Mouse (Mus musculus) stomach, embryonic 15.5 days (tissue): ENCODE results near the gene Eif5b. TPM values are rescaled to one million over a fixed set of nuclear protein-coding genes. Genes with fewer than 3 reads are reported as not detected.
A peak's percentile ranks its signal among the peaks of the same experiment; 100 is the strongest.

Experiments
- ATAC-seq: fragments of 200-750 bp; cut with Nextera tagmentation; 2 replicates; pipeline ENCODE4 v1.8.0; 2017; ENCODE audit warnings: low read depth, moderate number of reproducible peaks, moderate TSS enrichment; ENCODE audit not compliant: insufficient read depth, low FRiP score
- H3K27ac ChIP-seq: fragments of 300-500 bp; sonication (generic); 2 replicates; pipeline ENCODE4 v1.5.1; 2015; ENCODE audit warnings: mild to moderate bottlenecking, inconsistent platforms
- H3K27me3 ChIP-seq: fragments of 300-500 bp; sonication (generic); replicated peaks from 2 replicates; pipeline ENCODE4 v1.6.1; 2015; ENCODE audit warnings: inconsistent platforms
- H3K36me3 ChIP-seq: fragments of 300-500 bp; sonication (generic); 2 replicates; pipeline ENCODE4 v1.6.1; 2015; ENCODE audit warnings: inconsistent platforms
- H3K4me1 ChIP-seq: fragments of 300-500 bp; sonication (generic); 2 replicates; pipeline ENCODE4 v1.6.1; 2015; ENCODE audit warnings: inconsistent platforms
- H3K4me2 ChIP-seq: fragments of 300-500 bp; sonication (generic); 2 replicates; pipeline ENCODE4 v1.6.1; 2015; ENCODE audit warnings: mild to moderate bottlenecking, inconsistent platforms
- H3K4me3 ChIP-seq: fragments of 300-500 bp; sonication (generic); replicated peaks from 2 replicates; pipeline ENCODE4 v1.5.1; 2015; ENCODE audit warnings: inconsistent platforms
- H3K9ac ChIP-seq: fragments of 300-500 bp; sonication (generic); 2 replicates; pipeline ENCODE4 v1.6.1; 2015; ENCODE audit warnings: inconsistent platforms
- H3K9me3 ChIP-seq: fragments of 300-500 bp; sonication (generic); 2 replicates; pipeline ENCODE4 v1.6.1; 2016; ENCODE audit warnings: inconsistent platforms
- WGBS: fragments of 180-500 bp; shearing (Covaris S2); methylation state at CpG from one replicate; pipeline ENCODE4 v1.1.7; 2015; 5-methylcytosine and 5-hydroxymethylcytosine counted together
- polyA plus RNA-seq: library from polyadenylated mRNA; unstranded; fragments of >200 nt; fragmentation: Nextera tagmentation; extraction: Ambion mirVana; gene quantifications from 2 replicates; pipeline ENCODE4 v1.2.1, GENCODE M21; 2015

The Eif5b gene
- polyA plus RNA-seq, 1 experiment from 2014 or later: 32.5 TPM

DNA sequence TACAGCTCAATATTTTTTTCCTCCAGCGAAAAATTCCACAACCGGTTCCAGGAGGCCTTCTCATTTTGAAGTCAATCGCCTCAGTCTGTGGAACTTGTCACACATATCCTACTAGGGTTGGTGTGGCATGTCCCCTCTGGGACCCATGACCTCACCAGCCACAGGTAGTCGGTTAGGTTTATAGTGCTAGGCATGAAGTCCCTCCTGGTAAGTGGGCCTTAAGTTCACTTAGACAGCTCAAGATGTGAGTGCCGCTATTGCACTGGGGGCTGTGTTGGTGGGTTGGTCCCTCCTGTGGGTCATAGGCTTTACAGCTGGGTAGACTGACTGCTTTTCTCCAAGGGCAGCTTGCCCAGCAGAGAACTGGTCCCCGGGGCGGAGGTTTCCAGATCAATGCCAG lies 20.5 kb upstream of the Eif5b start:
- Histone ChIP-seq H3K4me2 (no peak overlapping the region), H3K4me1 (no peaks in the 10 kb centered on the region), H3K9me3 (no peaks in the 10 kb centered on the region), H3K4me3 (no peak overlapping the region), H3K9ac (no peak overlapping the region), H3K27ac (no peak overlapping the region), H3K36me3 (no peaks in the 10 kb centered on the region), H3K27me3 (no peaks in the 10 kb centered on the region)
- 88% methylated on average over 7 of the region's 7 CpGs for WGBS
- no peak for ATAC-seq

DNA sequence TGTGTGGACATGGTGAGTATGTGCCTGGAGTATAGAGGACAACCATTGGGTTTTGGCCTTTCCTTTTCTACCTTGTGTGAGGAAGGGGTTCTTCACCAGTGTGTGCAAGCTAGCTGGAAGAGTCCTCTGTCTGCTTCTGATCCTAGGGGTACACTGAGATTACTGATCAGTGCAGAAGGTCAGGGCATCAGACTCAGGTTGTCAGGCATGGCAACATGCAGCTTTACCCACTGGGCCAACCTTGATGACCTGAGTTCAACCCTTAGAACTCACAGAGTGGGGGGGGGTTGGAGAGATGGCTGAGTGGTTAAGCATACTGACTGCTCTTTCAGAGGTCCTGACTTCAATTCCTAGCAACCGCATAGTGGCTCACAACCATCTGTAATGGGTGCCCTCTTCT lies 13.5 kb upstream of the Eif5b start:
- WGBS: 86% methylated on average over 1 of the region's 1 CpGs

DNA sequence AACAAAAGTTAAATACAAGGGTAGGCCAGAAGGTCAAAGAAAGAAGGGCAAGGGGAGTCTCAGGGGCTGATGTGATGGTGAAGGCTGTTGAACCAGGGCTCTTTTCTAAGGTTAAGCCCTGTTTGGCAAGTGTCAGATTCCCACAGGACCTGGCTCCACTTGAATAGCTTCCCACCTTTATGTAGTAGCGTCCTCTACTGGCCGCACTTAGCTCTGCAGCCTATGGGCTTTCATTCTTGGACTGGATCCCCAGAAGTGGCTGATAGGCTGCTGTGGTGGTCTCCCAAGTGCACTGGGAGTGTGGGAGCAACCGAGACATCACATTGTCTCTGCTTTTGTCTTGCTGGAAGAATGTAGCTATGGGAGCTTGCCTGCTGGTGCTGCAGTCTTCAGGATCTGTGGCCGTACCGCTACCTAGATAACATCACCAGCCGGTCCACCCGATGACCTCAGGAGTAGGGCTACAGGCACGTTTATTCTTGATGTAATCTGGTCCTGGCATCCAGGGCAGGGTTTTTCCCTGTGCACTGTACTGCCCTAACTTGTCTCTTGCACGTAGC lies 12.0 kb upstream of the Eif5b start:
- Histone ChIP-seq H3K4me1 (no peaks in the 10 kb centered on the region), H3K27me3 (no peaks in the 10 kb centered on the region), H3K9ac (no peak overlapping the region), H3K27ac (no peak overlapping the region), H3K9me3 (no peaks in the 10 kb centered on the region), H3K36me3 (peaks cover 19% of the 10 kb centered on the region), H3K4me2 (no peak overlapping the region), H3K4me3 (no peak overlapping the region)
- 82% methylated on average over 9 of the region's 9 CpGs for WGBS
- peak; percentile 27; the same call in 1 of the 2 replicates for ATAC-seq

More for the DNA sequence above, 13.5 kb upstream of the Eif5b start:
- Histone ChIP-seq H3K9ac (no peak overlapping the region), H3K36me3 (peaks cover 19% of the 10 kb centered on the region), H3K4me3 (no peak overlapping the region), H3K4me1 (no peaks in the 10 kb centered on the region), H3K9me3 (no peaks in the 10 kb centered on the region), H3K27ac (no peak overlapping the region), H3K27me3 (no peaks in the 10 kb centered on the region), H3K4me2 (no peak overlapping the region)
- ATAC-seq: no peak

DNA sequence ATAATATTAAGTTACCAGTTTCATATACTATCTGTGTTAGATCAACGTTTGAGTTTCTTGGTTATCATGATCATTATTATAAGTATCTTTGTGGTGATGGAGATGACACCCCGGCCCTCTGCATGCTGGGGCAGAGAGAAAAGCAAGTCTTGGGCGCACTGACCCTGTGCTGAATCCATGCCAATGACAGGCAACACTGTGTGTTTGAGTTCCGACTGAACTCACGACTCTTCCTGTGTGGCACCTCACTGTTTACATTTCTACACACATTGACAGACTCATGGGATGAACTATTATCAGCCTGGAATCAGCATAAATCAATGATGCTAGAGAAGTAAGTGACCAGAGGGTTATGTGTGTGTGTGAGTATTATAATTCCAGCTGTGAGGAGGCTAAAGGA lies 10.0 kb upstream of the Eif5b start:
- Histone ChIP-seq H3K27me3 (no peaks in the 10 kb centered on the region), H3K9me3 (no peaks in the 10 kb centered on the region), H3K27ac (no peak overlapping the region), H3K4me1 (no peaks in the 10 kb centered on the region), H3K4me3 (no peak overlapping the region), H3K9ac (no peak overlapping the region), H3K36me3 (peaks cover 29% of the 10 kb centered on the region), H3K4me2 (no peak overlapping the region)
- 80% methylated on average over 5 of the region's 5 CpGs for WGBS
- no peak for ATAC-seq

DNA sequence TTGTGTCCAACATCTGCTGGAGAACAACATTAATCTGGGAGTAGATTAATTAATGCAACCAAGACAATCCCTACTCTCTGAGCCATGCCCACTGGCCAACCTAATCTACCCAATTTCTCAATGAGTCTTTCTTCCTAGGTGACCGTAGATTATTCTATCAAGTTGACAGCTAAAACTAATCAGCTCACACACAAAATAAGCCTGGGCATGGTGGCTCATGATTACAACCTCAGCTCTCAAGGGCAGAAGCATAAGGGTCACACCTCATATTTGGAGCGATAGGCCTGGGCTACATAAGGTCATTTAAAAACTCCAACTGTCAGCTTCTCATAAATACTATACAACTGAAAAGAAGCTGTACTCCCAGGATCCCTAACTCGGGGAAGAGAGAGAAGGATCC lies 1.6 kb upstream of the Eif5b start:
- 39% methylated on average over 3 of the region's 3 CpGs for WGBS
- no peaks in the 10 kb centered on the region for H3K9me3 ChIP-seq
- no peak for ATAC-seq

DNA sequence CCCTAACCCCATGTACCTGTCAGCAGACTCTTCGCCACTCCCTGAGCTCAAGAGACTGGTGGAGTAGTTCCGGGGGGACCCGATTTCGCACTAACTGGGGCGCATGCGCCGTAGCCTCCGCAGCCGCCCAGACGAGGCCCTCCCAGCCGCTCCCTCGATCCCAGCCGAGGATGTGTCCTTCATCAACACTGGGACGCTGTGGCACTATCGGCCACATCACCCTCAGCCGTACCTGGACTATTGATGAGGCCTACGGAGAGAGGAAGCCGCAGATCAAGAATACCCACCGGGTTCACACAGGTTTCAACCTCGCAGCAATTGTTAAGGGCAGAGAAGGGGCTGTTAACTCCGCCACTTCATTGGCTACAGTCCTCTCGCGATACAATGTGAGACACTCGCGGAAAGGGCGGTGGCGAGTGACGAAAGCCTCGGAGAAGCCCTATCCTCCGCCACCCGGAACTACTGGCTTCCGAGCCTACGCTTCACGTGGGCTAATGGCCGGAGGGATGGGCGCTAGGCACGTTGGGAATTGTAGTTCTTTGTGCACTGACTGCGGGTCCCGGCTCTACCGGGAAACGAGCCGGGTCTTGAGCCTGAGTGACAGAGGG lies 829 bp upstream of the Eif5b start:
- no peaks in the 10 kb centered on the region for H3K27me3 ChIP-seq
- under 1% methylated on average over 42 of the region's 42 CpGs for WGBS
- peak overlapping the region; percentile 97 for H3K4me3 ChIP-seq
- H3K4me1 ChIP-seq: peaks cover 12% of the 10 kb centered on the region
- peaks cover 23% of the 10 kb centered on the region; the same call in 1 of the 2 replicates for H3K36me3 ChIP-seq
- H3K9ac ChIP-seq: peak overlapping the region; percentile 95
- peak overlapping the region; percentile 81 for H3K4me2 ChIP-seq
- ATAC-seq: peak; percentile 96
- H3K9me3 ChIP-seq: no peaks in the 10 kb centered on the region
- H3K27ac ChIP-seq: peak overlapping the region; percentile 89

More for the DNA sequence above, 1.6 kb upstream of the Eif5b start:
- no peaks in the 10 kb centered on the region for H3K27me3 ChIP-seq
- H3K4me3 ChIP-seq: peak overlapping the region; percentile 97
- peaks cover 12% of the 10 kb centered on the region for H3K4me1 ChIP-seq
- peak overlapping the region; percentile 60 for H3K9ac ChIP-seq
- no peak overlapping the region for H3K27ac ChIP-seq
- peaks cover 25% of the 10 kb centered on the region for H3K36me3 ChIP-seq
- H3K4me2 ChIP-seq: peak overlapping the region; percentile 74

DNA sequence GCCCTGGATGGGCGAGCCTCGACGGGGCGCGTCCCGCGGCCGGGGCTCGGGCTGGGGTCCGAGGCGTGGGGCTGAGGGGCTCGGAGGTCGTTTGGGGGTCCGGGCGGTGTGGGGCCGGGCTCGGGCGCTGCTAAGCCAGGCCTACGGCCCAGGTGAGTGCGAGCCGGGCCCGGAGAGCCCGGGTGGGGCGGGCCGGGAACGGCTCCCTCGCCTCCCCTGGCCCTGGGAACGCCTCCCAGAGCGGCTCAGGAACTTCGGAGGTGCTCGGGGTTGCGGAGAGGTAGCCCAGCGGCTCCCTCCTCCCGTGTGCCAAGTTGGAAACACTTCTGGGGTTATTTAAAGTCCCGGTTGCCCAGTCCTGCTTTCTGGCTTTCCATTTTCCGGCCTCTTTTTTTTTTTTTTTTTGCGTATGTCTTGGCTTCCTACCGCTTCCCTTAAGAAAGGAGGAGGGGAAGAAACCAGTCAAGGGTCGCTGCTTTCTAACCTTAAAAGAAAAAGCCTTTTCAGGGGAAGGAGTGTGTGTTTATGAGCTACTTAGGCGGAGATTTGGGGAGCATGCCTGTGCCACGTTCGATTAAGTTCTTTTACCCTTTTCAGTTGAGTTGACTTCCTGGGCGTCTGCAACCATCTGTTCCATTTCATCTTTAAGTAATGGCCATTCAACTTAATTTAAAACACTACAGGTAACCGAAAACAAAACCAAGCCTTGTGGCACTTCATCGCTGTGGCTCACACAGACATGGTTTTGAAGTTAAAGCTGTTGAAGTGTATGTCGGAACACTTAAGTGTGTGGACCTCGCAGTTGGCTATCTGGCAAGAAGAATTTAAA lies 775 bp downstream of the Eif5b start:
- ATAC-seq: peak; percentile 28
- Histone ChIP-seq H3K36me3 (peaks cover 14% of the 10 kb centered on the region; the same call in 1 of the 2 replicates), H3K4me1 (peaks cover 12% of the 10 kb centered on the region), H3K4me3 (peak overlapping the region; percentile 97), H3K27ac (peak overlapping the region; percentile 89), H3K27me3 (no peaks in the 10 kb centered on the region), H3K9me3 (no peaks in the 10 kb centered on the region), H3K9ac (peak overlapping the region; percentile 95), H3K4me2 (peak overlapping the region; percentile 81)
- WGBS: 3% methylated on average over 47 of the region's 47 CpGs

DNA sequence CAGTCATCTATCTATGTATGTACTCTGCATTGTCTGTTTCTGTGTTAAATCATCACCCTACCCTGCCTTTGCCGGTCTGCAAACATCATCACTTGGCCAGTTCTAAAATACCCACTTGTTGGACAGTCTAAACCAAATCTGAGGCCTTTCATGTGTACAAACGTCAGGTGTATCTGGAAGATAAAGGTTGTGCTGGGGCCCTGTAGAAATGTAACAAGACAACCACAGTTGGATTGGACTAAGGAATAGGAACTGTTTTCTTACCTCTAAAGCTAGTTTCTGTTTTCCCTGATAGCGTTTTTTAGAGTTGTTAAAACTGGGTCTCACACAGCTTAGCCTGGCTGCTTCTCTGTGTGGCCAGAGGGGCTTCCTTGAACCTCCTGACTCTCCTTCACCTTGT lies 1.7 kb downstream of the Eif5b start:
- H3K36me3 ChIP-seq: peaks cover 5% of the 10 kb centered on the region; the same call in 1 of the 2 replicates
- peak overlapping the region; percentile 81 for H3K4me2 ChIP-seq
- H3K9me3 ChIP-seq: no peaks in the 10 kb centered on the region
- H3K4me3 ChIP-seq: no peak overlapping the region; the same call in 1 of the 2 replicates
- peaks cover 12% of the 10 kb centered on the region for H3K4me1 ChIP-seq
- ATAC-seq: no peak
- H3K9ac ChIP-seq: no peak overlapping the region
- WGBS: 61% methylated on average over 3 of the region's 3 CpGs
- no peak overlapping the region for H3K27ac ChIP-seq
- no peaks in the 10 kb centered on the region for H3K27me3 ChIP-seq

DNA sequence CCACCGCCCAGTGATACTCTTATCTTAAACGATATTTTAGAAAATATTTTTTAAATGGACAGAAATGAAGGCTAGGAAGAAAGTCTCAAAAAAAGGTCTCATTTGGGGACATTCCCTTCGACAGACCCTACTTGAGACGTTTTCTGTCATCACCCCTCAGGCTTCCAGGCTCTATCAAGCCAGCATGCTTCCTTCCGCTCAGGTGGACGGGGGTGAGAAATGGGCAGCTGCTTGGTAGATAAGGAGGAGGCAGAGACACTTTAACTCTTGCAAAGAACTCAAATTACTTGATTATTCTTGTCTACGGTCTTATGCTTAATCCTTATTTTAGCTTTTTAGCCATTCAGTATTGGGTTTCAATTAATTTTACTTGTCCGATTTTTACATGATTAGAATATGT lies 3.0 kb downstream of the Eif5b start:
- Histone ChIP-seq H3K27ac (no peak overlapping the region), H3K4me3 (no peak overlapping the region), H3K27me3 (no peaks in the 10 kb centered on the region), H3K4me2 (no peak overlapping the region), H3K9ac (no peak overlapping the region), H3K36me3 (no peaks in the 10 kb centered on the region), H3K4me1 (peaks cover 12% of the 10 kb centered on the region), H3K9me3 (no peaks in the 10 kb centered on the region)
- no peak for ATAC-seq
- 85% methylated on average over 8 of the region's 8 CpGs for WGBS

DNA sequence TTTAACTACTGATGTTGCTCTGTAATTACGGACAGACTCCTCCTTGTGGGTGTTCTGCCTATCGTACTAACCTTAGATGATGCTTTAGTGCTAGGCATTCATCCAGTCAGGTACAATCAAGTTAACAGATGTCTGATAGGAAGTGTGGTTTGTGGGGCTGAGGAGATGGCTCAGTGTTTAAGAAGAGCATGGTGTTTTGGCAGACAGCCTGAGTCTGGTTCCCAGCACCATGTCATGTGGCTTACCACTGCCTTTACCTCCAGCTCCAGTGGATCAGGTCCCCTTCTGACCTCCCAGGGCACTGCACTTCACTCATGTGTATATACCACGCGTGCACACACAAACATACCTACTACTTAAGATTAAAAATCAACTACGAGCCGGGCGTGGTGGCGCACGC lies 4.1 kb downstream of the Eif5b start:
- Histone ChIP-seq H3K27ac (no peak overlapping the region), H3K9me3 (no peaks in the 10 kb centered on the region), H3K36me3 (no peaks in the 10 kb centered on the region), H3K9ac (no peak overlapping the region), H3K4me2 (no peak overlapping the region), H3K4me1 (peaks cover 6% of the 10 kb centered on the region; the same call in 1 of the 2 replicates), H3K4me3 (no peak overlapping the region), H3K27me3 (no peaks in the 10 kb centered on the region)
- WGBS: 94% methylated on average over 9 of the region's 9 CpGs
- no peak for ATAC-seq

DNA sequence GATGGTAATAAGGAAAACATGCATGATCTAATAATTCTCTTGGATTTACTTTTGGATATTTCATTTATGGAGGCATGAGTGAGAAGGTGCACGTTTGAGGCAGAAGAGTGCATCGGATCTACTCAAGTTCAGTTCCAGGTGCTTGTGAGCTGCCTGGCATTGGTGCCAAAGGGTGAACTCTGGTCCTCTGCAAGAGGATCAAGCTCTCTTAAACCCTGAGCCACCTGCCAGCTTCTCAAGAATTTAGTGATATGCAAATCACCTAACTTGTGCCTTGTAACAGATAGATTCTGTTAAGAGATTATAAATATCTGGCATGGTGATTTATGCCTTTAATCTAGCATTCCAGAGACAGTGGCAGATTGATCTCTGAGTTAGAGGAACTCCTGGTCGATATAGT lies 5.2 kb downstream of the Eif5b start:
- H3K4me2 ChIP-seq: no peak overlapping the region
- ATAC-seq: no peak
- H3K36me3 ChIP-seq: no peaks in the 10 kb centered on the region
- no peaks in the 10 kb centered on the region for H3K9me3 ChIP-seq
- H3K27ac ChIP-seq: no peak overlapping the region
- H3K27me3 ChIP-seq: no peaks in the 10 kb centered on the region
- H3K4me1 ChIP-seq: peaks cover 6% of the 10 kb centered on the region; the same call in 1 of the 2 replicates
- no peak overlapping the region for H3K4me3 ChIP-seq
- 85% methylated on average over 3 of the region's 3 CpGs for WGBS
- no peak overlapping the region for H3K9ac ChIP-seq

DNA sequence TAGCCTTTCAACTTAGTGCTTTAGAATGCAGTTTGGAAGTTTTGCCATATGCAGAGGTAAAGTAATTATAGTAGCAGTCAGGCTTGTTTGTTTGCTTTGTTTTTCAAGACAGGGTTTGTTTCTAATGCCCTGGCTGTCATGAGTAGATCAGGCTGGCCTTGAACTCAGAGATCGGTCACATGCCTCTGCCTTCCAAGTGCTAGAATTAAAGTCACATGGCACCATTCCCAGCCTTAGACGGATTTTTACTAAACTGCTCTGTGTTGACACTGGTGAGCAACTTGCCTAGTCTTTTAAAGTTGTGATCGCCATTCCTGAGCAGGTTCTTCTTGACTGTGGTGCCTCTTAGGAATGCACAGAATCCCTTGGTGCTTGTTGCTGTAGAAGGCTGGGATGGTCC lies 8.9 kb downstream of the Eif5b start:
- Histone ChIP-seq H3K4me1 (no peaks in the 10 kb centered on the region), H3K4me3 (no peak overlapping the region), H3K4me2 (no peak overlapping the region), H3K27ac (no peak overlapping the region), H3K9ac (no peak overlapping the region), H3K36me3 (no peaks in the 10 kb centered on the region), H3K9me3 (no peaks in the 10 kb centered on the region), H3K27me3 (no peaks in the 10 kb centered on the region)
- 66% methylated on average over 3 of the region's 3 CpGs for WGBS
- ATAC-seq: no peak
